Mouse (Mus musculus) urinary bladder, postnatal 36 days (tissue): ENCODE data around the gene Ece1.

Source experiments
- DNase-seq, 2 experiments: peaks; one replicate each; pipeline ENCODE4 v3.0.0; 2022; ENCODE audit warnings: low spot score in 2 of 2, mixed read lengths in 1 of 2

Gene Ece1

DNA sequence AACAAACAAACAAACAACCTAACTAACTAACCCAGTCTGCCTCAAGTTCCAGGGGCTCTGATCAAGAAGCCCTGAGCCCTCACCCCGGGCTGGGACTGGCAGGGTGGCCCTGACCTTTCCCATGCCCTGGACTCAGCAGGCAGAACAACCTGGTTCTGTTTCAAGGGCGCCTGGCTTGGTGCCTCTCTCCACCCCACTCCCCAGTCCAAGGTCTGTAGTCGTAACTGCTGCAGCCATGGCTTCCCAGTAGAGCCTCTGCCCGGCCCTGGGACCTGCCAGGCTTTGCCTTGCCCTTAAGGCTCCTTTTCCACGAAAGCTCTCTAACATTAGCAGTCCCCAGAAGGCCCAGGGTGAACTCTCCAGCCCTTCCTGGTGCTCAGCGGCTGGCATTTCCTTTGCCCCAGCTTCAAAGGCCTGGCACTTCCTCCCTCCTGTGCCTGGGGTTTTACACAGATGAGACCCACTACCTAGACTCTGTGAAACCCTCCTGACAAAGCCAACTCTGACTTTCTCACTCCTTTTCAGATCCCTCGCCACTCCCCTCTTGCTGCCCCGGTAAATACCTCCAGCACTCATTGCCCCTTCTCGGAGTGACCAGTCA, 6.2 kb upstream of the Ece1 start:
- no peak for DNase-seq

DNA sequence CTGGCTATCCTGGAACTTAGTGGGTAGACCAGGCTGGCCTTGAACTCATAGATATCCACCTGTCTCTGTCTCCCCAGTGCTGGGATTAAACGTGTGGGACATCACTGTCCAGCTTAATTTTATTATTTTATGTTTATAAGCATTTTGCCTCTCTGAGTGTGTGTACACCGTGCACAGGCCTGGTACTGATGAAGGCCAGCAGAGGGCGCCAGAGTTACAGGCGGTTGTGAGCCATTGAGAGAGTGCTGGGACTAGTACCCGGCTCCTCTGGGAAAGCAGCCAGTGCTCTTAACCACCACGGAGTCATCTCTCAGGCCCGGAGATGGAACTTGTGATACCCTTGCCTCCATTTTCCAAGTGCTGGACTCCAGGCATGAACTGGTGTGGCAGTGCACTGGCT, 4.9 kb upstream of the Ece1 start:
- DNase-seq = no peak

DNA sequence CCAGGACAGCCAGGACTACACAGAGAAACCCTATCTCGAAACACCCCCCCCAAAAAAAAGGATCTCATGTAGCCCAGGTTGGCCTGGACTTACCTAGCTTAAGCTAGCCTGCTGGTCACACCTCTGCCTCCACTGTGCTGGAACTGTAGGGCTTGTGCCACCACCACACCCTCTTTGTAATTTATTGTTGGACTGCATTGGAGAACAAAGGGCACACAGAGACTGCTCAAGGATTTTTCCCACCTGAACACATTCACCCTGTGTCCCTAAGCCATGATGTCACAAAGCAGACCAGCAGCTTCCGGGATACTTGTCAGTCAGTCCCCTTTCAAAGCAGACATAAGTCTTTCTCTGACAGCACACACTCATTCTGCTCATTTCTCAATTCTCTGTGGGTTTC, 3.7 kb upstream of the Ece1 start:
- no peak for DNase-seq

DNA sequence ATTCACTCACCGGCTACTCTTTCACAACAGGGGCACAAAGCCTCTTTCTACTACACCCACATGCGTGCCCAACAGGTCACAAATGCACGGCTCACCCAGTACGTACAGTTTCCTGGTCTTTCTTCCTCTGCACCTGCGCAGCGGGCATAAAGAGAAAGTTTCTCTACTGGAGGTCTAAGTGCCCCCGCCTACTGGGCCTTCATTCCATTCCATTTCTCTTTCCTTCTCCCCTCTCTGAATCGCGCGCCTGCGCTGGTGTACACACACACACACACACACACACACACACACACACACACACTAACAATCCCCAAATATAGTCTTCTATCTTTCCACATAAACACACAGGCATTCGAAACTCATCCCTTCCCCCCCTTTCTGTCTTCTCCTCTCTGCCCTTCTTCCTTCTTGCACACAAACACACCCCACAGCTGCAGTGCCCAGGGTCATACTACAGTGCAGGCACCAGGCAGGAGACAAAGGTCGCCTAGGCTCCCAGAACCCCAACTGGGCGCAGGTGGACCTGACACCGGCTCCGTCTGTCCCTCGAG, 501 bp upstream of the Ece1 start:
- peak in 1 of 2 experiments; percentile 37 for DNase-seq

DNA sequence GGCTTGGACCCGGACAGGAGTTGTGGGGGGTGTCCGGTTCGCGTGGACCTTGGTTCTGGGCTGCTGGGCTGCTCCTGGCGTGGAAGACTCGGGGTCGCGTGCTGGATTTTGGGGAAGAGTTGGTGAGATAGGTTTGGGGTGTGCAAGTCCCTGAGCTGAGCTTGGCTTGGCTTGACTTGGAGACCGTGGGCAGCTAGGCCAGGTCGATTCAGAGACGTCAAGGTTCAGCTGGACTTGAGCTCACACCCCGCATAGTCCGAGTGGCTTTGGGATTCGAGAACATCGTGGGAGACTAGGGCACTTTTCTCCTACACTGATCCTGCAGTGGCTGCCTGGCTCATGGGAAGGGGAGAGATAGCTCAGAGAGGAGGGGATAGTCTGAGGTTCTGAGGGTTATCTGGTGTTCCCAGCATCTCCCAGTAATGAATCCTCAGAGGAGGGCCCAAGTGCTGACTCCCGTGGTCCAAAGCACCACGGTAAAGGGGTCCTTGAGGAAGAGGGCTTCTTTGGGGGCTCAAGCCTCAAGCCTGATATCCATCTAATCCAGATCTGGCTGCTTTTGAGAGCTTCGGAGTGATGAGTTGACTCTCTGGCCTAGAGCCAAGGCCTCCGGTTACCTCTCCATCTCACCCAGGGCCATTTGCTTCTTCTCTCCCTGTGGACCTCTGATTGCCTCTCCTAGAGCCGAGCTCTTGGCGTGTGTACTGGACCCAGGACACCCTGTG, 641 bp downstream of the Ece1 start:
- no peak for DNase-seq

DNA sequence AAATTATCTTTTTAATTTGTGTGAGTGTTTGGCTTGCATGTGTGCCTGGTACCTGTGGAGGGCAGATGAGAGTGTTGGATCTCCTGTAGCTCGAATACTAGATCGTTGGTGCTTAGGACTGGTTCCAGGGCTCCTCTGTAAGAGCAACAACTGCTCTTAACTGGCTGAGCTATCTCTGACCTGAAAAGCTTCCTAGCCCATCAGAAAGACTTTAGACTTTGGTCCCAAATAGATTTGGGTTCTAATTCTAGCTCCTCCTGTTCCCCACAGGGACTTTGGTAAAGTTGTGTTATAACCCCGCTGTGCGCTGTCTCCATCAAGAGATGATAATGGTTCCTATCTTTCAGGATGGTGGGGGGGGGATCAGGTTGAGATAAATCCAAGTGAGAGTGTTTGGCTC, 2.0 kb downstream of the Ece1 start:
- DNase-seq = no peak

DNA sequence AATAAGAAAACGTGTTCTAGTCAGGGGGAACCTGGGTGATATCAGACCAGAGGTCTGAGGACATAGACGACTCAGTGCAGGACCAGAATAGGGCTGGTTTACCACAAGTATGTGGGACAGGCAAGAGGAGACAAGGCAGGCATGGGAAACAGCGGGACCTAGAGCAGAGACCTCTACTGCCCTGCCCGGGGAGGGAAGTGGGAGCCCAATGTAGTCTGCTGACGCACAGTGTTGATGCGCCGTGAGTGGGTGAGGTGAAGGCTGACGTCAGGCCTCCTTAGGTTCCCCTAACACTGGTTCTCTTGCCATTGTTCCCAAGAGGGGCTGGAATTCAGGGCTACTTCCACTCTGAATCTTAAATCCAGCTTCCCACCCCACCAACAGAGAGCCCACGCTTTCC, 2.7 kb downstream of the Ece1 start:
- no peak for DNase-seq

DNA sequence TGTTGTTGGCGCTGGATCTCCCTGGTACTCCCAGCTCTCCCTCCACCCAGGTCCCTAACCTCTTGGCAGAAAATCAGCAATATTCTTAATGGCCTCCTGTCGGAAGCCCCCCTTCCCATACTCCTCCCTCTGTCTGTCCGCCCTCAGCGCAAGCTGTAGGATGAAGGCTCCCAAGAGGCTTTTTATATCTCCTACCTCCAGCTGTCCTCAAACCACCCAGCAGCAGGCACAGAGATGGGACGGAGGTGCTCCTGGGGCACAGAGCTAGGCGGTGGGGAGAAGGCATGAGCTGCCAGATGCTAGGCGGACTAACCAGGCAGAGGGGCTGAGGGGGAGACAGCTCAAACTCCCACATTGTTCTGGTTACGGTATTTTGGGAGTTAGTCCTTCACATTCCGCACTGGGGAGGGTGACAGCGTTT, 3.2 kb downstream of the Ece1 start:
- no peak for DNase-seq

DNA sequence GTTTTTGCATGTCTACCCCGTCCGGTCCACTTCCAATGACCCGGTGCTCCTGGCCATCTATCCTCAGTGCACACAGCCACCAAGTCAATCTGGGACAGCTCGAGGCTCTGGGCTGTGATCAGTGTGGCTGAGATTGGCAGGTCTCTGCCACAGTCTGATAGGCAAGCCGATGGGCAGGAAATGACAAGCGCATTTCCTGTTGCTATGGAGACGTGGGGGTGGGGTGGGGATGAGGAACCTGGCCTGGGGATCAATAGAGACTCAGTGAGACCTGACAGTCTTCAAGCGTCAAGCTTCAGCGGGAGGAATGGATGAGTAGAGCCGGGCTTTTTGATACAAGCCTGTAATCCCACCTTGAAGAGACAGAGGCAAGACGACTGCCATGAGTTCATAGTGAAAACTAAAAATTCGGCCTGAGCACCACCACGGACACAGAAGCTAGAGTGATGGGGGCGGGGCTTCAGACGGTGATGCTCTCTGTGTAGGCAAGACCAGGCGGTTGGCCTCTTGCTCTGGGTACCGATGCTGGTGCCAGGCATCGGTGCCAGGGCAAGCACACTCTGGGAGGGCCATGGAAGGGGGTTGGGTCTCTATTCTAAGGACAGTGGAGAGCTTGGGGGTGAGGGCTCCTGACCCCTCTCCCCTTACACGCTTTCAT, 4.3 kb downstream of the Ece1 start:
- DNase-seq = no peak

DNA sequence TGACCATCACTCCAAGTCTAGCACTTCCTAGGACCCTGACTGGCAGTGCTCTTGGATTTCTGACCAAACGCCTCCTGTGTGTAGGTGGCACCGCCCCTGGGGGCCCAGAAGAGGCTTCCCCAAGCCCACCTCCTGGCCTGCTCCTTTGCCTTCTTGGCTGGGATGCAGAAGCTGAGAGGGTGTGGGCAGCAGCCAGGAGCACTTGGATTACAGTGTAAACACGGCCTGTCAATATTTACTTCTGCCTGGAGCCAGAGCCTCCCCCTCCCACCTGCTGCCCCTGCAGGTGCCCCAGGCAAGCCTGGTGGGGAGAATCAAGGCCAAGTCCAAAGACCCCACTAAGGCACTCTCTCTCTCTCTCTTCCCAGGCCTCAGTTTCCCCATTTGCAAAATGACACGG, 5.2 kb downstream of the Ece1 start:
- peak in 1 of 2 experiments; percentile 48 for DNase-seq

DNA sequence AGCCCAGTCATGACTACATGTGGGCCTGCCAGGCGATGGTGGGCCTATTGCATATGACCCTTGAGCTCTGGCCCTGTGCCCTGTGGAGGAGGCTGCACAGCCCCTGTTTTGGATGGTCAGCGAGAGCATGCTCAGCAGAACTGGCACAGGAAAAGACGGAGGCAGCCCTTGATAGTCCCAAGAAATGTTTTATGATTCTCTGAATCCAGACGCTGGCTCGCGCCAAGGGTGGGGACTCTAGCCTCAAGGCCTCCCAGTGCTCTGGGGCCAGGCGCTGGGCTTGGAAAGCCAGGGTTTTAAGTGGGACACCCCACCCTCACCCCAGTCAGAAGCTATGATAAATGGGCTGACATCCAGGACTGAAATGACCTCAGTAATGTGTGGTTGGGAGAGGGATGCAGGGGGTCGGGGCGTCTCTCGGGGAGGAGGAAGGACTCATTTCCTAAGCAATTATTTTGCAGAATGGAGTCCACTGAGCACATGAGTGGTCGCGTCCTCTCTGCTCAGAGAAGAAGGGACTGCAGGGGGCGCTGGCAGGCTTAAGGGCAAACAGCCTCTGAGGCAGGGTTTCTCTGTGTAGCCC, 5.7 kb downstream of the Ece1 start:
- DNase-seq = peak; percentile 51 to 68

DNA sequence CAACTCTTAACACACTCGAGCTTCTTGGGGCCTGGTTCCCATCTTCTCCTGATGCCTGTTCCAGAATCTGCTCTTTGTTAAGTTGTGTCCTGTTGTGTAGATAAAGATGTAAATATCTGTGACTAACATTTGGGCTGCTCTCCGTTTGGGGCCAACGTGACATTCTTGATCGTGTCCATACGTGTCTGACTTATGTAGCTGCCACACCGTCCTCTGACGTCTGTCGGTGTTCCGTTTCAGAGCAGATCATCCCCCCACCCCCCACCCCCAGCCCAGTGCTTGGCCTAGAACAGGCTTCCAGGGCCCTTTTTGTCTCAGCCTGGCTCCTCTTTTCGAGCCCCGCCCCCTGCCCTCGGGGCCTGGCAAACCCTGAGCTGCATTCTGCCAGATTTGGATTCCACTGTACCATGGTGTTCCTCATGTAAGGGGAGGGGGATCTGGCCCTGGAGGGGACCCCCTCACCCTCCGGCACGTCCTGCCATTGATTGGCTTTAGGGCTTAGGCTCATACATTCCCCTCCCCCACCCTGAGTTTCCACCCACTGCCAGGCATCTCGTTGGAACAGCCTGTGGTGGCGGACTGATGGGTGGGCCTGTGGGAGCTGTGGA, 7.7 kb downstream of the Ece1 start:
- DNase-seq = peak in 1 of 2 experiments; percentile 48

DNA sequence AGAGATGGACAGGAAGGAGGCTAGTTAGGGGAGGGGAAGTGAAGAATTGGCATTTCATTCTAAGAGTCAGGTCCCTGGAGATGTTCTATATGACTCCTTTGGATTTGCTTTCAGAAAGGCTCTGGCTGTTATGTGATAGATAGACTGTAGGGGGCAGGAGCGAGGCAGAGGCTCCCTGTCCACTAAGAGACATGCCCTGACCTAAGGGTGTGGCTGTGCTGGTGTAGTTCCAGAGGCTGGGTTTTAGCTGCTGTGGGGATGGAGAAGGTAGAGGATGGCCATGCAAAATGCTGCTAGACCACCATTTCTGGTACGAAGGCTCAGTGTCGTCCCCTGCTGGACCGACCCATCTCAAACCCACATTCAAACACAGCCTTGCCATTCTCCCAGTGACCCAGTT, 8.9 kb downstream of the Ece1 start:
- no peak for DNase-seq

DNA sequence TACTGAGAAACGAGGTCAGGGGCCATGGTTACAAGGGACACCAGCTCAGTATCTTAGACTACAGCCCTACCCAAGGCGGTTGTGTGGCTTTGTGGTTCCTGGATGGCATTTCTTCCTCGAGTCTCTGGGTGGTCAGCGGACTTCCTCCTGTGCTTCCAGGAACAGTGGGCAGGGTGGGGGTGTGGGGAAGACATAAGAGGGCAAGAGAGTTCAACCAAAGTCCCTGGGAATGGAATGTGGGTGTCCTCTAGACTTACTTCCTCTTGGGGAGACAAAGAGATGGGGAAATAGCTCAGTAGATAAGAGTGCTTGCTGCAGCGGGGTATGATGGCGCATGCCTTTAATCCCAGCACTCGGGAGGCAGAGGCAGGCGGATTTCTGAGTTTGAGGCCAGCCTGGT, 9.4 kb downstream of the Ece1 start:
- DNase-seq = no peak

DNA sequence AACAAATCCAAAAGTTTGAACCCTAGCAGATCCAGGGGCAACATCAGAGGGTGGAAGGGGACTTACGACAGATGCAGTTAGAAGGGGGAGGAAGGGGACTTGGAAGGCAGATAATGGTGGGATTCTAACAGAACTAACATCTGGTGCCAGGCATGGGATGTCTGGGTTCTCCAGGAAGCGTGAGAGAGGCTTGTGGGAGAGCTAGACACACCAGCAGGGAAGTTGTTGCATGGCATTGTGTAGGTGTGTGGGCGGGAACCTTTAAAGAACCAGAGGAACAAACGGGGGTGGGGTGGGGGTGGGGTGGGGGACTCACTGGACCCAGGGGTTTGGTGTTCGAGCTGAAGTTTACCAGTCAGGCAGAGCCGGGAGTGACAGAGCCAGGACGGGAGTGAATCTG, 12.3 kb downstream of the Ece1 start:
- no peak for DNase-seq

DNA sequence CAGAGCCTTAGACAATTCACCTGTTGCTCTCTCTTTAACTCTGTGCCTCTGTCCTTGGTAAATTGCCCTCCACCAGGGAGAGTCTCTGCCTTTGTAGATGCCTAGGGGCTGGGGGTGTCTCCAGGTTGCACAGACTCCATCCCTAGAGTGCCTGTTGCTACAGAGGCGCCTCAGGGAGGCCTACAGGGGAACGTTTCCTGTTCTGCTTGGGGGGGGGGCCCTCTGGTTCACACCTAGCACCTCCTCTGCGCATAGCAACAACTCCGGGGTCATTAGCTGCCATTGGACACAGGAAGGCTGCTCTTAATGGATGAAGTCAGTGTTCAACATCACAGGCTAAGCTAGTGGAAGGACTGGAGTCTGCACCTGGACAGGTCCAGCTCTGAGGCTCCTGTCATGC, 12.8 kb downstream of the Ece1 start:
- no peak for DNase-seq

DNA sequence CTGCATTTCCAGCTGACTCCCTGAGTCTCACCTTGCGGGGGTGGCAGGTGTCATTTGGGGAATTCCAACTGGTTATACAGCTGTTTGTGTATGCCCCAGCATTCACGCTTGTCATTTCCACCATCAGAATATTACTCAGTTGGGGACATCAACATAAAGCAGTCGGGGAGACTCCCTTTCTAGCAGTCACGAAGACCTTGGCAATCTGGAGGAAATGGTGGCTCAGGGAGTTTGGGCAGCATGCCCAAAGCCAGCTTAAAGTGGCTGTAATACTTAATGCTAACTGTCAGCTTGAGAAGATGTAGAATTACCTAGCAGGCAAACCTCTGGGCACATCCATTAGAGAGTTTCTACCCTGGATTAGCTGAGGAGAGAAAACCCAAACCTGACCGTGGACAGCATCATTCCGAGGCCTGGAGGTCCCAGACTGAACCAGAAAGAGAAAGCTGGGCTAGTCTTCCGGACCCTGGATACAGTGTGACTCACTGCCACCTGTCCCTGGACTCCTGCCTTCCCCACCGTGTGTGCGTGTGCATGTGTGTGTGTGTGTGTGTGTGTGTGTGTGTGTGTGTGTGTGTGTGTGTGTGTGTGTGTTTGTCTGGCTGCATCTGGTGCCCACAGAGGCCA, 13.5 kb downstream of the Ece1 start:
- DNase-seq = no peak

DNA sequence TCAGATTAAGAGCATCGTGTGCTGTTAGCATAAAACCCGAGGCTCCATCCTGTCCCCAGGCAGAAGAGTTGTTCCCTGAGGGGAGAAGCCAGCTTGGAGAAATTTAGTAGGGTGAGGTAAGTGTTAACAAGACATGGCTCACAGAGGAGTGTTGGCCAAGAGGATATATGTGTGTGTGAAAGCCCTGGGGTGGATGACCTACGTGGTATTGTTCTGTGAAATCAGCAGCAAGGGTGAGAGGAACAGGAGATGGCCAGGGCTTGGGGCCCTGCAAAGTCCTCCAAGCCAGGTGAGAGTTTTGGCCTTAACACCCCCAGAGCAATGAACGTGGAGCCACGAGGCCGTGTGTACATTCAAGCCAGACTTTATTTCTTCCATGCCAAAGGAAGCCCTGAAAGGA, 14.8 kb downstream of the Ece1 start:
- no peak for DNase-seq

DNA sequence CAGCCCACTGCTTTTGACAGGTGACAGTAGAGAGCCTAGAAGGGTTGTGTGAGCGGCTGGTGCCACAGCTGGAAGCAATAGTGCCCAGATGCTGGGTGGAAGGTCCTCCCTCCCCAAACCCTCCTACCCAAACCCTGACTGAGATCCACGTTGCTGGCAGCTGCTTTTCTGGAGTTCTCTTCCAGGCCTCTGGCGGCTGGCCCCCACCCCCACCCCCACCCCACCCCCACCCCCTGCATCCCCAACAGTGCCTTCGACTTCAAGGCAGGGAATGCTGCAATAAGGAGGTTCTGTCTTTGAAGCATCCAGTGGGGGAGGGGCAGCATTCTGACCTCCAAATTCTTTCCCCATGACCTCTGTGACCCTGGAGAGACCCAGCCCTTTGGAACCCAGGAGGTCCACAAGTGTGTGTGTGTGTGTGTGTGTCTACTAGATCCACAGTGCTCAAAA, 15.4 kb downstream of the Ece1 start:
- no peak for DNase-seq

DNA sequence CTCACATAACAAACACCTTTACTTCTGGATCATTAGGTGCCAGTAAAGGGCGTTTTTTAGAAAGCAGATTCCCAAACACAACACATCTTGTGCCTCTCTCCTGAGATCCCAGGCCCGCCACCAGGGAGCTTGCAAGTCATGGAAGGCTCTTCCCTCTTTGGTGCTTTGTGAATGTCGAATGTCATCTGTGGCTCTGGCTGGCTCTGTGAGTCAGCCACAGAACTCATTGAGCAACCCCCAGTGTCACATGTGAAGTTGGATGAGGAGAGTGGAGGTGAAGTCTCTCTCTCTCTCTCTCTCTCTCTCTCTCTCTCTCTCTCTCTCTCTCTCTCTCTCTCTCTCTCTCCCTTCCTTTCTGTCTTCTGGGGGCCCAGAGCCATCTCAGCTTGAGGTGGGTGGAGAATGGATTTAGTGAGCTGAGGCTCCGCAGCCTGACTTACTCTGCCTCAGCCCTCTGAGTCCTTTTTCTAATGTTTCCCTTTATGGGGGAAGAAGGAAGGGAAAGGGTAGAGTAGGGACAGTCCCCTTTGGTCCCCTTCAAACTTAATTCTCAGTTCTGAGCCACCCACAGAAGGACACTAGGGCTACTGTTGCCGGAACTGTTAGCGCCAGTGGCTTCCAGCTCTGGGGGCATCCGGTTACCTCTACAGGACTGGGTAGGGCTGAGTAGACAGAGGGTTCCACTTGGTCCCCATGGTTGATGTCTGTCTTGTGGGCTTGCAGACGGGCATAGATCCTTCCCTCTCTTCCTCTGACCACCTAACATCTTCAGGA, 17.5 kb downstream of the Ece1 start:
- no peak for DNase-seq

DNA sequence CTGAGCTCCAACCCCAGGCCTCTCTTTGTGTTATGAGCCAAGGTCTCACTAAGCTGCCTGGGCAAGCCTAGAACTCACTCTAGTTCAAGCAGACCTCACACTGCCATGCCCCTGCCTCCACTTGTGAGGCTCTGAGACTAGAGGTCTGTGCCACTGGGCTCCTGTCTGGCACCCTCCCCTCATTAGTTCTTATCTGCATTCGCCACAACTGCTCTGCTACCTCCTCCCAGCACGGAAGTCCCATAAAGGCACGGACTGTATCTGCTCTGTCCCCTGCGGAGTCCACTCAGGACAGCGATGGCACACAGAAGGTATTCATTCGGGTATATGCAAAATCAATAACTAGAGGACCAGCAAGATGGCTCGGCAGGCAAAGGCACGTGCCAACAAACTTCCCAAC, 19.4 kb downstream of the Ece1 start:
- no peak for DNase-seq
